Mouse (Mus musculus) liver, embryonic 14.5 days (tissue): ENCODE results near the gene Plekhj1.
A peak's percentile ranks its signal among the peaks of the same experiment; 100 is the strongest.

Experiments
- CTCF ChIP-seq: IDR thresholded peaks from 2 replicates; pipeline ENCODE4 v1.5.1; 2016; ENCODE audit warnings: antibody characterized with exemption, low read depth, control low read depth
- EP300 ChIP-seq: IDR thresholded peaks from 2 replicates; pipeline ENCODE4 v1.6.1; 2016; ENCODE audit warnings: antibody characterized with exemption, low read depth

GRCm38 (mm10) chr10:80774549-80774948 is 23.9 kb downstream of the Plekhj1 start:
- peak; percentile 98 for TF ChIP-seq CTCF
- TF ChIP-seq EP300 = peak; percentile 36; the same call in 1 of the 2 replicates
